Mouse (Mus musculus) central nervous system, embryonic 11.5 days (tissue): ENCODE results near the gene Gm21883. TPM values are rescaled to one million over a fixed set of nuclear protein-coding genes. Genes with fewer than 3 reads are reported as not detected.

Source experiments
- polyA plus RNA-seq: library from polyadenylated mRNA; depleted of rRNA; stranded (reverse); fragments of >200 nt; gene quantifications from 2 replicates; pipeline ENCODE4 v1.2.3, GENCODE M21; 2012; rRNA removed

Gm21883 gene
- not detected in 2 replicates for polyA plus RNA-seq

DNA sequence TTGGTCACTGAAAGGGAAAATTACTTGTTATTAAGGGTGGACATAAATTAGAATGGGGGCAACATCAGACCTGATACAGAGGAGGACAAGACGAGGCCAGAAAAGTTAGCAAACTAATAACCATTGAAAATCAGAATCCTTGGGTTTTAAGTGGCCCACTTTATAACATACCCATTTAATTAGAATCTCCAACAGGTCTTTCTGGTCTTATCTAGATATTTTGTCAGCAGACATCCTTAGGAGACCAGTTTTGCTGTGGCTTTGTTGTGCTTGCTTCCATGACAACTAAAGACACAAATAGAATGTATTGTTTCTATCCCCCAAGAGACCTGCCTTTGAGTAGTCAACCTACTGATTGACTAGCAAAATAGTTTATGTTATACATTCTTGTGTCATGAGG is at the start of gene Gm21883:
Gene Gm21883, minus strand, starts transcription at position 101 of the 400 bp plus-strand sequence.

DNA sequence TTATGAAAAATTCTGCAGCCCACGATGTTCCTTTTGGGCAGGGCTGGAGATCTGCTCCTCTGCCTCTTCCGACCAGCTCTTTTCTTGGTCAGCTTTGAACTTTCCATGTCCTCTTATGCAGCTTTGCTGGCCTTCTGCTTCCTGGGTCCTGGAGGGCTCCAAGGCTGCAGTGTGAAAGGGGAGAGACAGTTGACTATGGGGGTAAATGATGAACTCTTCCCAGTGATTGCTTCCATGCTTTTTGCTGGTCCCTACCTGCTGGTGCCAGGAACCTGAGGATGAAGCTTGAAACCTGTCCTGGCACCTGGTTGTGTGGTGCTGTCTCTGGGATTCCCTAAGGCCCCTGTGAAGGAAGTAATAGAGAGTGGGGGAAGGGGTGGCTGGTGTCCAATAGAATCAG is 44.7 kb upstream of the Gm21883 start, which contains the start of gene Spin2e:
Gene Spin2e, minus strand, starts transcription at position 101 of the 400 bp plus-strand sequence.

Other genes with a start within 250 kb of the Gm21883 start
- gene Btbd35f26, start 237.8 kb downstream of the Gm21883 start, polyA plus RNA-seq = not detected in 2 replicates
- gene Btbd35f19, start 190.4 kb downstream of the Gm21883 start, polyA plus RNA-seq = not detected in 2 replicates
- gene Spin2e, start 44.6 kb upstream of the Gm21883 start, polyA plus RNA-seq = not detected in 2 replicates
- not detected in 2 replicates for gene Btbd35f25, start 142.9 kb upstream of the Gm21883 start, polyA plus RNA-seq